Mouse (Mus musculus) gastrocnemius, adult 8-10 months (tissue): ENCODE results near the gene Egflam. TPM values are rescaled to one million over a fixed set of nuclear protein-coding genes. Genes with fewer than 3 reads are reported as not detected.

Source experiments
- DNase-seq, 2 experiments: peaks; one replicate each; pipeline ENCODE4 v3.0.0; 2022; ENCODE audit warnings: low spot score in 2 of 2
- total RNA-seq, 4 experiments: library from RNA; stranded (reverse); gene quantifications; 2 replicates each; pipeline ENCODE4 v1.2.4; 2022

Gene Egflam
- total RNA-seq, 4 experiments from 2014 or later = 14.2 to 21.0 (median 19.4) TPM

- DNase-seq = peak; percentile 68 to 75
Observed at GRCm38 (mm10) chr15:7222809-7223208, 175.4 kb downstream of the Egflam start.

GRCm38 (mm10) chr15:7217273-7217598 lies 181.0 kb downstream of the Egflam start:
- DNase-seq = no peak

GRCm38 (mm10) chr15:7216581-7217272 lies 181.5 kb downstream of the Egflam start:
- no peak for DNase-seq

- no peak for DNase-seq
Observed at GRCm38 (mm10) chr15:7215845-7216244, 182.3 kb downstream of the Egflam start.

- peak in 1 of 2 experiments; percentile 40 for DNase-seq
Observed at GRCm38 (mm10) chr15:7213683-7214082, 184.5 kb downstream of the Egflam start.

- no peak for DNase-seq
Observed at GRCm38 (mm10) chr15:7208180-7208579, 190.0 kb downstream of the Egflam start.

- DNase-seq = no peak
Observed at GRCm38 (mm10) chr15:7207292-7207691, 190.9 kb downstream of the Egflam start.

GRCm38 (mm10) chr15:7206110-7206509 lies 192.1 kb downstream of the Egflam start:
- DNase-seq = peak in 1 of 2 experiments; percentile 39

GRCm38 (mm10) chr15:7204917-7205316 lies 193.3 kb downstream of the Egflam start:
- no peak for DNase-seq

- DNase-seq = peak in 1 of 2 experiments; percentile 38
Observed at GRCm38 (mm10) chr15:7203606-7204330, 194.4 kb downstream of the Egflam start.

- DNase-seq = no peak
Observed at GRCm38 (mm10) chr15:7202981-7203380, 195.2 kb downstream of the Egflam start.

GRCm38 (mm10) chr15:7201421-7202380 lies 196.5 kb downstream of the Egflam start:
- no peak for DNase-seq

- DNase-seq = no peak
Observed at GRCm38 (mm10) chr15:7200286-7200685, 197.9 kb downstream of the Egflam start.

- no peak for DNase-seq
Observed at GRCm38 (mm10) chr15:7198816-7199215, 199.4 kb downstream of the Egflam start.

- DNase-seq = no peak
Observed at GRCm38 (mm10) chr15:7197652-7198445, 200.3 kb downstream of the Egflam start.

- no peak for DNase-seq
Observed at GRCm38 (mm10) chr15:7194748-7195221, 203.4 kb downstream of the Egflam start.

GRCm38 (mm10) chr15:7194147-7194720 lies 204.0 kb downstream of the Egflam start:
- DNase-seq = no peak

- no peak for DNase-seq
Observed at GRCm38 (mm10) chr15:7192582-7192981, 205.6 kb downstream of the Egflam start.

GRCm38 (mm10) chr15:7191074-7191473 lies 207.1 kb downstream of the Egflam start:
- no peak for DNase-seq

GRCm38 (mm10) chr15:7189678-7190454 lies 208.3 kb downstream of the Egflam start:
- DNase-seq = no peak
